Mouse (Mus musculus): Measurements from ENCODE around the gene Sult1d1. TPM values are rescaled to one million over a fixed set of nuclear protein-coding genes. Genes with fewer than 3 reads are reported as not detected.

Gene Sult1d1
- total RNA-seq (2021): not detected
- long read RNA-seq, experiment 1: 0 reads
- long read RNA-seq, experiment 2: 0 reads

- no peak for TF ChIP-seq CTCF (IDR thresholded peaks at IDR 0.05)
- no peak for DNase-seq
- Histone ChIP-seq H3K4me3 (no peak within 1 kb of the TSS), H3K27ac (no peak within 1 kb of the TSS)
- intact Hi-C loops (cut with DNase I): no loop called here
Measured at GRCm38 (mm10) chr5:87568845-87569244, at the start of gene Sult1d1. Sult1d1 (minus strand) TSS chr5:87569027.

GRCm38 (mm10) chr5:87615128-87615390 lies 46.2 kb upstream of the Sult1d1 start:
- Histone ChIP-seq H3K4me3 (no peak overlapping the region), H3K27ac (no peak overlapping the region)
- TF ChIP-seq CTCF (IDR thresholded peaks at IDR 0.05): no peak
- DNase-seq: no peak
- intact Hi-C loops (cut with DNase I): no loop called here

GRCm38 (mm10) chr5:87614364-87615127 lies 45.7 kb upstream of the Sult1d1 start:
- no peak for DNase-seq
- no peak overlapping the region for H3K4me3 ChIP-seq
- no peak overlapping the region for H3K27ac ChIP-seq
- no peak for TF ChIP-seq CTCF (IDR thresholded peaks at IDR 0.05)
- intact Hi-C loops (cut with DNase I): no loop called here

- H3K27ac ChIP-seq: no peak overlapping the region
- no peak for DNase-seq
- TF ChIP-seq CTCF (IDR thresholded peaks at IDR 0.05): no peak
Measured at GRCm38 (mm10) chr5:87601018-87601417, 32.2 kb upstream of the Sult1d1 start.

GRCm38 (mm10) chr5:87597891-87598290 lies 29.1 kb upstream of the Sult1d1 start:
- intact Hi-C loops (cut with DNase I): no loop called here
- no peak for TF ChIP-seq CTCF (IDR thresholded peaks at IDR 0.05)
- H3K27ac ChIP-seq: peak overlapping the region; percentile 3; the same call in 1 of the 2 replicates
- H3K4me3 ChIP-seq: no peak overlapping the region
- DNase-seq: no peak

More at GRCm38 (mm10) chr5:87601018-87601417, 32.2 kb upstream of the Sult1d1 start:
- intact Hi-C loops (cut with DNase I): no loop called here
- H3K4me3 ChIP-seq: no peak overlapping the region

- intact Hi-C loops (cut with DNase I): no loop called here
- DNase-seq: no peak
- no peak within 1 kb of the TSS for H3K4me3 ChIP-seq
- TF ChIP-seq CTCF (IDR thresholded peaks at IDR 0.05): no peak
- H3K27ac ChIP-seq: no peak within 1 kb of the TSS
Measured at GRCm38 (mm10) chr5:87591494-87591893, 22.7 kb upstream of the Sult1d1 start, which contains the start of gene Sult1e1. Sult1e1 (minus strand) TSS chr5:87591594.

- H3K27ac ChIP-seq: no peak overlapping the region
- no peak for TF ChIP-seq CTCF (IDR thresholded peaks at IDR 0.05)
- intact Hi-C loops (cut with DNase I): no loop called here
- no peak overlapping the region for H3K4me3 ChIP-seq
- DNase-seq: no peak
Measured at GRCm38 (mm10) chr5:87589916-87590315, 21.1 kb upstream of the Sult1d1 start.

- intact Hi-C loops (cut with DNase I): no loop called here
- Histone ChIP-seq H3K4me3 (no peak overlapping the region), H3K27ac (no peak overlapping the region)
- no peak for DNase-seq
- TF ChIP-seq CTCF (IDR thresholded peaks at IDR 0.05): no peak
Measured at GRCm38 (mm10) chr5:87580389-87580788, 11.6 kb upstream of the Sult1d1 start.

GRCm38 (mm10) chr5:87574174-87574573 lies 5.3 kb upstream of the Sult1d1 start:
- DNase-seq: no peak
- no peak for TF ChIP-seq CTCF (IDR thresholded peaks at IDR 0.05)
- H3K27ac ChIP-seq: no peak overlapping the region
- no peak overlapping the region for H3K4me3 ChIP-seq
- intact Hi-C loops (cut with DNase I): no loop called here

GRCm38 (mm10) chr5:87573490-87573889 lies 4.7 kb upstream of the Sult1d1 start:
- intact Hi-C loops (cut with DNase I): no loop called here
- no peak for DNase-seq
- no peak for TF ChIP-seq CTCF (IDR thresholded peaks at IDR 0.05)
- H3K27ac ChIP-seq: peak overlapping the region; percentile 35; the same call in 1 of the 2 replicates
- H3K4me3 ChIP-seq: no peak overlapping the region

GRCm38 (mm10) chr5:87572781-87573180 lies 4.0 kb upstream of the Sult1d1 start:
- DNase-seq: no peak
- Histone ChIP-seq H3K27ac (no peak overlapping the region), H3K4me3 (no peak overlapping the region)
- intact Hi-C loops (cut with DNase I): no loop called here
- TF ChIP-seq CTCF (IDR thresholded peaks at IDR 0.05): no peak

- intact Hi-C loops (cut with DNase I): no loop called here
- no peak for TF ChIP-seq CTCF (IDR thresholded peaks at IDR 0.05)
- Histone ChIP-seq H3K27ac (no peak overlapping the region), H3K4me3 (no peak overlapping the region)
- no peak for DNase-seq
Measured at GRCm38 (mm10) chr5:87567306-87567705, 1.5 kb downstream of the Sult1d1 start.

GRCm38 (mm10) chr5:87562966-87563365 lies 5.9 kb downstream of the Sult1d1 start:
- intact Hi-C loops (cut with DNase I): no loop called here
- no peak for TF ChIP-seq CTCF (IDR thresholded peaks at IDR 0.05)
- H3K27ac ChIP-seq: no peak overlapping the region
- H3K4me3 ChIP-seq: no peak overlapping the region
- DNase-seq: no peak

- intact Hi-C loops (cut with DNase I): no loop called here
- no peak for TF ChIP-seq CTCF (IDR thresholded peaks at IDR 0.05)
- Histone ChIP-seq H3K4me3 (no peak overlapping the region), H3K27ac (no peak overlapping the region)
- no peak for DNase-seq
Measured at GRCm38 (mm10) chr5:87562526-87562925, 6.3 kb downstream of the Sult1d1 start.
